Mouse (Mus musculus) R1 (cell line): Measurements from ENCODE around the gene Wdr73.

Experiments
- DNase-seq: peaks from one replicate; pipeline ENCODE4 v3.0.0-alpha.2; 2018; ENCODE audit warnings: low read depth, low spot score

Wdr73 gene

GRCm38 (mm10) chr7:80855316-80855715, 45.8 kb downstream of the Wdr73 start:
- no peak for DNase-seq

GRCm38 (mm10) chr7:80853218-80853617, 47.9 kb downstream of the Wdr73 start:
- DNase-seq = peak; percentile 46

- DNase-seq = no peak
Observed at GRCm38 (mm10) chr7:80850520-80850919, 50.5 kb downstream of the Wdr73 start.

- DNase-seq = peak; percentile 85
Observed at GRCm38 (mm10) chr7:80849710-80850109, 51.4 kb downstream of the Wdr73 start.

GRCm38 (mm10) chr7:80849267-80849666, 51.8 kb downstream of the Wdr73 start:
- no peak for DNase-seq

GRCm38 (mm10) chr7:80846709-80847108, 54.4 kb downstream of the Wdr73 start:
- peak; percentile 94 for DNase-seq

- no peak for DNase-seq
Observed at GRCm38 (mm10) chr7:80846280-80846678, 54.8 kb downstream of the Wdr73 start.

GRCm38 (mm10) chr7:80845621-80846279, 55.3 kb downstream of the Wdr73 start:
- DNase-seq = peak; percentile 96

GRCm38 (mm10) chr7:80844691-80845090, 56.4 kb downstream of the Wdr73 start:
- DNase-seq = peak; percentile 58

GRCm38 (mm10) chr7:80843910-80844640, 57.0 kb downstream of the Wdr73 start:
- DNase-seq = peak; percentile 96

- no peak for DNase-seq
Observed at GRCm38 (mm10) chr7:80843176-80843575, 57.9 kb downstream of the Wdr73 start.

GRCm38 (mm10) chr7:80842132-80842531, 58.9 kb downstream of the Wdr73 start:
- no peak for DNase-seq

- DNase-seq = no peak
Observed at GRCm38 (mm10) chr7:80840937-80841336, 60.1 kb downstream of the Wdr73 start.
